Mouse (Mus musculus) spleen, adult 2 months (tissue): Measurements from ENCODE around the gene Sod2.

Experiments
- CTCF ChIP-seq: fragments of 200-500 bp; IDR thresholded peaks from 2 replicates; pipeline ENCODE4 v1.5.1; 2011; ENCODE audit warnings: mild to moderate bottlenecking, inconsistent platforms; ENCODE audit not compliant: insufficient read depth, insufficient read length, insufficient replicate concordance; ENCODE audit errors: extremely low read depth
- POLR2A ChIP-seq: fragments of 200-500 bp; IDR thresholded peaks from 2 replicates; pipeline ENCODE4 v1.6.1; 2011; ENCODE audit warnings: low read depth, low read length, inconsistent platforms

- TF ChIP-seq POLR2A = no peak
- no peak for TF ChIP-seq CTCF
These were observed 12.6 kb upstream of the Sod2 start, which contains the start of gene Wtap for GRCm38 (mm10) chr17:12994069-12994468.
